Mouse (Mus musculus): ENCODE data around the gene Vps4a.

DNA sequence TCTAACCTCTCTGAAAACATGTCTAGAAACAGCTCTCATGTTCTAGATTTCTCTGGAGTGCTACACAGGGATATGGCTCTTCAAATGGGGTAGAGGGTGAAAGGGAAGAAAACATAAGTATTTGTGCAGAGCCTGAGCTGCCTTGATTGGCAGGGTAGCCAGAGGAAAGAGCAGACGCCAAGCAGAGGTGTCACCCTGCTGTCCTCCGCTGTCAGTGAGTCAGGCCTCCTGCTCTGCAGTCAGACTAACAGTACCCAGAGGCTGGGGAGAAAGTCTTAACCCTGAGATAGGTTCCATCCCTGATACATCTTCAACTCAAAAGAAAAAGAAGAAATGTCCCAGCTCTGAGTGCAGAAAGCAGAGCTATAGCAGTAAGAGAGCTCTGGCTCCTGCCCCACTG is 18.4 kb upstream of the Vps4a start:
- TF ChIP-seq EP300 (optimal IDR thresholded peaks at IDR 0.05) (no peak), CTCF (IDR thresholded peaks at IDR 0.05; ENCODE audit: low read depth) (no peak)
